Mouse (Mus musculus) testis, adult 2 months (tissue): Measurements from ENCODE around the gene Stac3. TPM values are rescaled to one million over a fixed set of nuclear protein-coding genes. Genes with fewer than 3 reads are reported as not detected.

Experiments
- H3K27ac ChIP-seq: fragments of 200-500 bp; 2 replicates; pipeline ENCODE4 v1.5.1; 2012; ENCODE audit warnings: low read depth, low read length; ENCODE audit not compliant: control insufficient read depth, insufficient read depth
- H3K27me3 ChIP-seq: fragments of 200-500 bp; 2 replicates; pipeline ENCODE4 v1.6.1; 2012; ENCODE audit warnings: mild to moderate bottlenecking, low read length, moderate library complexity; ENCODE audit not compliant: control insufficient read depth, insufficient read depth
- H3K36me3 ChIP-seq: fragments of 200-500 bp; 2 replicates; pipeline ENCODE4 v1.6.1; 2012; ENCODE audit warnings: mild to moderate bottlenecking, low read length; ENCODE audit not compliant: control insufficient read depth, insufficient read depth
- H3K4me1 ChIP-seq: fragments of 200-500 bp; 2 replicates; pipeline ENCODE4 v1.6.1; 2012; ENCODE audit warnings: low read length; ENCODE audit not compliant: control insufficient read depth, insufficient read depth
- H3K4me3 ChIP-seq: fragments of 200-500 bp; 2 replicates; pipeline ENCODE4 v1.5.1; 2012; ENCODE audit warnings: low read depth, mild to moderate bottlenecking, low read length, moderate library complexity, mixed read lengths; ENCODE audit not compliant: control insufficient read depth
- CTCF ChIP-seq: fragments of 200-500 bp; IDR thresholded peaks from 2 replicates; pipeline ENCODE4 v1.5.1; 2012; ENCODE audit warnings: low read depth, mild to moderate bottlenecking, inconsistent platforms, low read length, moderate library complexity; ENCODE audit not compliant: control insufficient read depth, insufficient read depth, insufficient replicate concordance
- POLR2A ChIP-seq: fragments of 200-500 bp; IDR thresholded peaks from 2 replicates; pipeline ENCODE4 v1.6.1; 2012; ENCODE audit warnings: low read depth, mild to moderate bottlenecking, inconsistent platforms, low read length, moderate library complexity; ENCODE audit not compliant: control insufficient read depth
- polyA plus RNA-seq: library from polyadenylated mRNA; depleted of rRNA; stranded (reverse); fragments of >200 nt; gene quantifications from 2 replicates; pipeline ENCODE4 v1.2.3, GENCODE M21; 2012

Stac3 gene
- polyA plus RNA-seq, 1 experiment: 1.0 TPM

DNA sequence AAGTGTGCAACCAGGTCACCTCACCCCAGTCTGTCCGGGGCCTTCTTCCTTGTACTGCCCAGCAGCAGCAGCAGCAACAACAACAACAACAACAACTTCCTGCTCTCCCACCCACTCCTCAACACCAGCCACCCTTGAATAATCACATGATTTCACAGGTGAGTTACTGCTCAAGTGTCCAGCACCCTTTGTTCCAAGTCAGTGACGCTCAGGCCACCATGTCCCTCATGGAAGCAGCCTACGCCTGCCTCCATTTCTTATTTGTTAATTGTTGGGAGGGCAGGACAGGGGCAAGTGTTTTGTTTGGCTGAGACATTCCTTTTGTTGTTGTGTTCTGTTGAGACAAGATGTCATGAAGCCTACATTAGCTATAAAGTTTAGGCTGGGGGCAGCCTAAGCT lies 24.9 kb upstream of the Stac3 start:
- Histone ChIP-seq H3K36me3 (peaks cover 4% of the 10 kb centered on the region), H3K4me3 (no peak overlapping the region), H3K27ac (no peak overlapping the region), H3K4me1 (no peaks in the 10 kb centered on the region), H3K27me3 (no peaks in the 10 kb centered on the region)
- TF ChIP-seq POLR2A (no peak), CTCF (no peak)

DNA sequence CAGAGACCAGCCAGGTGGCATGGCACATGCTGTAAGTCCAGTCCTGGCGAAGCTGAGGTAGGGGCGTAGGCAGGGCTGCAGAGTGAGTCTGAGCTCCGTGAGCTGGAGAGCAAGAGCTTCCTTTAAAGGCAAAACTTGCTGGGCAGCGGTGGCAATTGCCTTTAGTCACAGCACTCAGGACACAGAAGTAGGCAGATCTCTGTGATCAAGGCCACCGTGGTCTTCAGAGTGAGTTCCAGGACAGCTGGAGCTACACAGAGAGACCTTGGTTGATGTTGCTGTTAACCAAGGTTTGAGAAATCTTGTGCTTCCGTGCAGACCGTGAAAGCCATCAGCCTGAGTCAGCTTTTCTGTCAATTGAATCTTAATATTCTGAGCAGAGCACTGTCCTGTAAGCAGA lies 24.2 kb upstream of the Stac3 start:
- Histone ChIP-seq H3K4me3 (no peak overlapping the region), H3K36me3 (peaks cover 4% of the 10 kb centered on the region)
- TF ChIP-seq CTCF: no peak
- no peak for TF ChIP-seq POLR2A

DNA sequence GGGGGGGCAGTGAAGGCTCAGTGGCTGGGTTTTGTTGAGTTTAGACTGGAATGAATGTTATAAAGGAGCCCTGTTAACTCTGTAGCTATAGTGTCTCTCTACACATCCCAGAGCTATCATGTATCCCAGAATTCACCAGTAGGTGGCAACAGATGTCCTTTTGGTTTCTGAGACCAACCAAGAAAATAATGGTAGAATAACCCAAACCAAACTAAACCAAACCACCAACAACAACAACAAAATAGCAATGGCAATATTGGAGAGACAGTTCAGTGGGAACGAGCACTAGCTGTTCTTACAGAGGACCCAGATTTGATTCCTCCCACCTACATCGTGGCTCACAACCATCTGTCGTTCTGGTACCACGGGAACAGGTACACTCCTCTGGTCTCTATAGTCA lies 22.4 kb upstream of the Stac3 start:
- TF ChIP-seq CTCF (no peak), POLR2A (no peak)

More for the DNA sequence above, 24.2 kb upstream of the Stac3 start:
- Histone ChIP-seq H3K27me3 (no peaks in the 10 kb centered on the region), H3K4me1 (no peaks in the 10 kb centered on the region), H3K27ac (no peak overlapping the region)

DNA sequence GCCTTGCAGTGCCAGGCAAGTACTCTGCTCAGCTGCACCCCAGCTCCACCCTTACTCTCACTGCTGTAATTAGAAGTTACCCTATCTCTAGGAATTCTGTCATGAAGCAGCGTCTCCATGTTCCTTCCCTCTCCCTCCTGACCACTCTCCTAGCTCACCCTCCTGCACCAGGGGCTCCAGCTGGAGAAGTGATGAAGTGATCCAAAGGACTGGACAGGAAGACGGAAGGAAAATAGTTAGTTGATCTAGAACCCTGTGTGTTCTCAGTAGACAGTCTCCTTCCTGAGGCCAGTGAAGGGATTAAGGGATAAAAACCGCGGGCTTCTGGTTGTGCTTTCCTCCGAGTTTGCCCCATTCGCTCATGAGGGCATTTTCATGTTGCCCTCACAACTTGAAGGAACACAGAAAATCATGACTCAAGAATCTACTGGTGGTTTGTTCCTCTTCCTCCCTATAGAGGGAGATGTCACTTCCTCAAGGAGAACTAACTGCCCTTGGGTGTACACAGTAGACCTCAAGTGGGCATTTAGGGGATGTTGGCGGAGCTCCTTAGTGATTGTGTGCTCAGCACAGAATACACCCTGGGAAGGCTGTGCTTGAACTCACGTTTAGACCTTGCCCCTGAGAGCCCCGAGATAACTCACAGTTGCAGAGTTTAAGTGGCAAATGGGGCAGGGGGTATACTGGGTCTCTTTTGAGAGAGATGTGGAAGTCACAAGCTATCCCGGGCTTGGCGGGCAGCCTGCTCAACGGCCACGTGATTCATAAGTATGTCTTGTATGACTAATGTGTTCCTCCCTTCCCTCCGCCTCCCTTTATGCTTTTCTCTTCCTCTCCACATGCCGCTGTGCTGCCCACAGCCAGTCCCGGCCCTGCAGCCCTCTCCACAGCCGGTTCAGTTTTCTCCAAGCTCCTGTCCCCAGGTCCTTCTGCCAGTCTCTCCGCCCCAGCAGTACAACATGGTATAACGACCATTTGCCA lies 20.4 kb upstream of the Stac3 start:
- Histone ChIP-seq H3K4me1 (no peaks in the 10 kb centered on the region), H3K27me3 (no peaks in the 10 kb centered on the region), H3K27ac (no peak overlapping the region), H3K36me3 (peaks cover 6% of the 10 kb centered on the region), H3K4me3 (no peak overlapping the region)
- TF ChIP-seq CTCF (no peak), POLR2A (no peak)

More for the DNA sequence above, 22.4 kb upstream of the Stac3 start:
- Histone ChIP-seq H3K36me3 (peaks cover 2% of the 10 kb centered on the region), H3K27ac (no peak overlapping the region), H3K4me3 (no peak overlapping the region), H3K27me3 (no peaks in the 10 kb centered on the region), H3K4me1 (no peaks in the 10 kb centered on the region)

DNA sequence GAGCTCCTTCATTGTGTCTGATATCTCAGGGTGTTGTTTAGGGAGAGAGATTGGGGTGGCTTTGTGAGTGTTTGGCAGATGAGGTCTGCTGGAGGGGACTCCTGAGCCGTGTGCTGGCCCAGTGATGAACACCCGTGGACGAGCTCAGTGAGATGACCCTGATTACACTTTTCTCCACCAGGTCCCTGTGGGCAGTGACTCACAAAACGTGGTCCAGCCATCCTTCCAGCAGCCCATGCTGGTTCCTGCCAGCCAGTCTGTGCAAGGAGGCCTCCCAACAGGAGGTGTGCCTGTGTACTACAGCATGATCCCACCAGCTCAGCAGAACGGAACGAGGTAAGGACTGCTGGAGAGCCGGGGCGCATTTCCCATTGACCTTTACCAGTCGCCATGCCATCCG lies 16.3 kb upstream of the Stac3 start:
- H3K36me3 ChIP-seq: peaks cover 6% of the 10 kb centered on the region

DNA sequence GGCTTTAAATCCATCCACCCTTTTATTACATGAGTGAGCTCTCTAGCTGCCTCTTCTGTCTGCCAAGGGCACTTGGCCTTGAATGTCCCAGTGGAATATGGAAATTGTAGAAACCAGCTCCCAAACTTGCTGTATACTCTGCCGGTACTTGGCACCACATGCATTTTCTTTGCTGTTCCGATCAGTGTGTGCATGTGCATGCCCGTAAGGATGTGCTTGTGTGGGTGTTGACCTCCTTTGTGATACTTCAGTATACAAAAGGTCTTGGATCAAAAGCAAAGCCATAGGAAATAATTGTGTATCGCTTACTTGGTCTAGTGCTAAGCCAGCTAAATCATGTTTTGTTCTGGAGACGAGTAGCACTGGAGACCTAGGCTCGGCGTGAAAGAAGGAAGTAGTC lies 12.6 kb upstream of the Stac3 start:
- H3K4me1 ChIP-seq: no peaks in the 10 kb centered on the region
- TF ChIP-seq POLR2A: no peak
- no peak for TF ChIP-seq CTCF
- no peaks in the 10 kb centered on the region for H3K27me3 ChIP-seq
- no peak overlapping the region for H3K4me3 ChIP-seq
- H3K36me3 ChIP-seq: peaks cover 7% of the 10 kb centered on the region
- H3K27ac ChIP-seq: no peak overlapping the region

More for the DNA sequence above, 16.3 kb upstream of the Stac3 start:
- TF ChIP-seq CTCF: no peak
- no peak for TF ChIP-seq POLR2A
- Histone ChIP-seq H3K4me3 (no peak overlapping the region), H3K27me3 (no peaks in the 10 kb centered on the region), H3K4me1 (no peaks in the 10 kb centered on the region), H3K27ac (no peak overlapping the region)
